Mouse (Mus musculus) forebrain, postnatal 0 days (tissue): ENCODE results near the gene Fam120a. TPM values are rescaled to one million over a fixed set of nuclear protein-coding genes. Genes with fewer than 3 reads are reported as not detected.

ENCODE experiments used
- ATAC-seq: fragments of 200-750 bp; cut with Nextera tagmentation; 2 replicates; pipeline ENCODE4 v1.8.0; 2017; ENCODE audit warnings: mild to moderate bottlenecking, moderate library complexity
- DNase-seq: peaks from one replicate; pipeline ENCODE4 v3.0.0-alpha.2; 2015
- H3K27ac ChIP-seq: fragments of 300-500 bp; sonication (generic); 2 replicates; pipeline ENCODE4 v1.5.1; 2014; ENCODE audit warnings: low read depth, mild to moderate bottlenecking, antibody characterized with exemption, low read length, moderate library complexity, mixed read lengths
- H3K27me3 ChIP-seq: fragments of 300-500 bp; sonication (generic); 2 replicates; pipeline ENCODE4 v1.6.1; 2014; ENCODE audit warnings: mild to moderate bottlenecking, low read length, mixed read lengths; ENCODE audit not compliant: insufficient read depth
- H3K36me3 ChIP-seq: fragments of 300-500 bp; sonication (generic); 2 replicates; pipeline ENCODE4 v1.6.1; 2014; ENCODE audit warnings: mild to moderate bottlenecking, moderate library complexity; ENCODE audit not compliant: insufficient read depth
- H3K4me1 ChIP-seq: fragments of 300-500 bp; sonication (generic); 2 replicates; pipeline ENCODE4 v1.6.1; 2014; ENCODE audit warnings: antibody characterized with exemption; ENCODE audit not compliant: insufficient read depth
- H3K4me2 ChIP-seq: fragments of 300-500 bp; sonication (generic); 2 replicates; pipeline ENCODE4 v1.6.1; 2014; ENCODE audit warnings: low read depth, mild to moderate bottlenecking, moderate library complexity
- H3K4me3 ChIP-seq: fragments of 300-500 bp; sonication (generic); 2 replicates; pipeline ENCODE4 v1.5.1; 2014; ENCODE audit warnings: low read depth, low read length, mixed read lengths
- H3K9ac ChIP-seq: fragments of 300-500 bp; sonication (generic); 2 replicates; pipeline ENCODE4 v1.6.1; 2014; ENCODE audit warnings: mild to moderate bottlenecking
- H3K9me3 ChIP-seq: fragments of 300-500 bp; sonication (generic); 2 replicates; pipeline ENCODE4 v1.6.1; 2016; ENCODE audit warnings: low read length
- CTCF ChIP-seq: sonication (generic); IDR thresholded peaks from 2 replicates; pipeline ENCODE4 v1.5.1; 2016; ENCODE audit warnings: antibody characterized with exemption, control low read depth, low read depth
- WGBS: fragments of 180-500 bp; shearing (Covaris S2); extraction: QIAGEN DNeasy Blood & Tissue Kit; methylation state at CpG from one replicate; pipeline ENCODE4 v1.1.7; 2014; 5-methylcytosine and 5-hydroxymethylcytosine counted together
- polyA plus RNA-seq: library from polyadenylated mRNA; unstranded; fragments of >200 nt; fragmentation: Nextera tagmentation; extraction: Ambion mirVana; gene quantifications from 2 replicates; pipeline ENCODE4 v1.2.1, GENCODE M21; 2015
- total RNA-seq: library from RNA; depleted of rRNA; stranded (reverse); fragments of >200 nt; gene quantifications from 2 replicates; pipeline ENCODE4 v1.2.3, GENCODE M21; 2014

Fam120a gene
- total and polyA plus RNA-seq, 2 experiments from 2014 or later: 9.5 to 59.0 TPM

GRCm38 (mm10) chr13:48858054-48858453 lies 109.8 kb downstream of the Fam120a start:
- H3K27ac ChIP-seq: no peak overlapping the region

DNA sequence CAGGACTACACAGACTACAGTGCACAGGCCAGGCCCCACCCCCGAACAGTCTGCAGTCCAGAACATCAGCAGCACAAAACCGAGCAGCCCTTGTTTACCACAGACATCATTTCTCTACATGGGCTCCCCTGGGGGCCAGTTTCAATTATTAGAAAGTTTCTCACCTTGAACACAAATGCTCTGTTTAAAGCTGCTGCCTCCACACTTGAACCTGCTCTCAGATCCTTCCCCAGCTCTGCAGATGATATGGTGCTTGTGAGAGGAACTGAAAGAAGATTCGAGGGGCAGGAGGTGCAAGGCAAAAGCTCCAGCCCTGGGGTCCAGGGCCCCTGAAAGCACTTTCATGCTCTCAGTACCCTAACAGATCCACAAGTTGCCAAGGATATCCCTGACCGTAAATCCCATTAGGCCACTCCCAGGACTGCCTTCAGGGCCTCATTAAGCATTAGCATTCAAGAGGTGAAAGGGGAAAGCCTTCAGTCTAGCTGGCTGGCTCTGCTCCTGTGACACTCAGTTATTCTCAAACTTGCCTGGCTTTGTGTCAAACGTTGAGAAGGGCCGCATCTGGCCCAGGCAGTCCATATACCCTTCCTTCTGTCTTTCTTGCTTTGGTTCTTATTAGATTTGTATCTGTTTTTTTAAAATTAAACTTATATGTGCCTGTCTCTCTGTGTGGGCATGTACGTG lies 110.4 kb downstream of the Fam120a start:
- H3K27ac ChIP-seq: no peak overlapping the region
- H3K4me2 ChIP-seq: no peak overlapping the region
- DNase-seq (no peak), ATAC-seq (no peak)
- H3K27me3 ChIP-seq: no peaks in the 10 kb centered on the region
- no peak overlapping the region for H3K4me3 ChIP-seq
- H3K9me3 ChIP-seq: no peaks in the 10 kb centered on the region
- WGBS: 35% methylated on average over 7 of the region's 7 CpGs
- H3K36me3 ChIP-seq: no peaks in the 10 kb centered on the region
- H3K9ac ChIP-seq: no peak overlapping the region
- no peak for TF ChIP-seq CTCF
- H3K4me1 ChIP-seq: peaks cover 7% of the 10 kb centered on the region

More at GRCm38 (mm10) chr13:48858054-48858453, 109.8 kb downstream of the Fam120a start:
- Histone ChIP-seq H3K4me3 (no peak overlapping the region), H3K4me1 (peaks cover 7% of the 10 kb centered on the region), H3K9ac (no peak overlapping the region), H3K36me3 (no peaks in the 10 kb centered on the region), H3K27me3 (no peaks in the 10 kb centered on the region), H3K9me3 (no peaks in the 10 kb centered on the region), H3K4me2 (no peak overlapping the region)
- 45% methylated on average over 6 of the region's 6 CpGs for WGBS
- DNase-seq: no peak
- TF ChIP-seq CTCF: no peak
- ATAC-seq: no peak

GRCm38 (mm10) chr13:48853947-48854346 lies 113.9 kb downstream of the Fam120a start:
- Histone ChIP-seq H3K9ac (no peak overlapping the region), H3K27me3 (no peaks in the 10 kb centered on the region), H3K9me3 (no peaks in the 10 kb centered on the region), H3K4me1 (peaks cover 7% of the 10 kb centered on the region), H3K36me3 (no peaks in the 10 kb centered on the region), H3K4me2 (peak overlapping the region; percentile 24), H3K27ac (peak overlapping the region; percentile 50; the same call in 1 of the 2 replicates), H3K4me3 (no peak overlapping the region)
- no peak for DNase-seq
- WGBS: 53% methylated on average over 3 of the region's 3 CpGs
- no peak for TF ChIP-seq CTCF
- ATAC-seq: no peak

DNA sequence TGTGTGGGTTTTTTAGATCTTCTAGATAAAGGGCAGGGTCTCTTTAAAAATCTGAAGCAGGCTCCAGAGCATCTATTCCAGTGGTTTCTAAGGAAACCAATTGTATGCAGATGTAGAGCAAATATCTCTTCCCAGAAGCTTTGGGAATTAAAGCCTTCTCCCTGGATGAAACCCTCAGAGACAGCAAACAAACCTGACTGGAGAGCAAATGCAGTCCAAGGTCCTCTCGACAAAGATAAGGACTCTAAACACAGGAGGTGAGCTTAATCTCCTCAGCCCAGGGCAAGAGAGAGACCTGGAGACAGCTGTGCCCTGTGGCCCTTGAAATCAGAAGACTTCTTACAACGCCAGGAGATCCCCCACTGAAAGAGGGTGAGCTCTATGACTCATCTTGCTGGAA lies 114.3 kb downstream of the Fam120a start:
- peak overlapping the region; percentile 50; the same call in 1 of the 2 replicates for H3K27ac ChIP-seq
- no peaks in the 10 kb centered on the region for H3K27me3 ChIP-seq
- H3K9ac ChIP-seq: peak overlapping the region; percentile 18; the same call in 1 of the 2 replicates
- H3K9me3 ChIP-seq: no peaks in the 10 kb centered on the region
- DNase-seq: peak; percentile 15
- peak overlapping the region; percentile 24 for H3K4me2 ChIP-seq
- H3K36me3 ChIP-seq: no peaks in the 10 kb centered on the region
- TF ChIP-seq CTCF: no peak
- 22% methylated on average over 2 of the region's 2 CpGs for WGBS
- H3K4me1 ChIP-seq: peaks cover 7% of the 10 kb centered on the region
- H3K4me3 ChIP-seq: no peak overlapping the region
- ATAC-seq: peak; percentile 62; the same call in 1 of the 2 replicates

GRCm38 (mm10) chr13:48852859-48853258 lies 115.0 kb downstream of the Fam120a start:
- DNase-seq (no peak), ATAC-seq (peak; percentile 44; the same call in 1 of the 2 replicates)
- no peak overlapping the region for H3K27ac ChIP-seq
- no peak overlapping the region for H3K4me3 ChIP-seq
- no peaks in the 10 kb centered on the region for H3K9me3 ChIP-seq
- peaks cover 7% of the 10 kb centered on the region for H3K4me1 ChIP-seq
- peak; percentile 54 for TF ChIP-seq CTCF
- H3K9ac ChIP-seq: no peak overlapping the region
- no peaks in the 10 kb centered on the region for H3K36me3 ChIP-seq
- no peak overlapping the region for H3K4me2 ChIP-seq
- WGBS: 59% methylated on average over 3 of the region's 3 CpGs
- no peaks in the 10 kb centered on the region for H3K27me3 ChIP-seq

- no peak for ATAC-seq
- no peak for TF ChIP-seq CTCF
- H3K4me1 ChIP-seq: peaks cover 7% of the 10 kb centered on the region
Measured at GRCm38 (mm10) chr13:48851719-48852118, 116.1 kb downstream of the Fam120a start.

GRCm38 (mm10) chr13:48850771-48851170 lies 117.0 kb downstream of the Fam120a start:
- WGBS: 68% methylated on average over 8 of the region's 8 CpGs
- DNase-seq (peak; percentile 45), ATAC-seq (peak; percentile 16; the same call in 1 of the 2 replicates)
- H3K4me3 ChIP-seq: no peak overlapping the region
- no peak for TF ChIP-seq CTCF
- H3K27ac ChIP-seq: 0 out of 2 replicates have a peak overlapping the region, but pooled peaks have one; percentile 9
- H3K9me3 ChIP-seq: no peaks in the 10 kb centered on the region
- no peak overlapping the region for H3K4me2 ChIP-seq
- H3K9ac ChIP-seq: no peak overlapping the region
- no peaks in the 10 kb centered on the region for H3K36me3 ChIP-seq
- H3K4me1 ChIP-seq: peaks cover 7% of the 10 kb centered on the region
- no peaks in the 10 kb centered on the region for H3K27me3 ChIP-seq

More at GRCm38 (mm10) chr13:48851719-48852118, 116.1 kb downstream of the Fam120a start:
- Histone ChIP-seq H3K27me3 (no peaks in the 10 kb centered on the region), H3K4me3 (no peak overlapping the region), H3K27ac (no peak overlapping the region), H3K9ac (no peak overlapping the region), H3K9me3 (no peaks in the 10 kb centered on the region), H3K4me2 (no peak overlapping the region), H3K36me3 (no peaks in the 10 kb centered on the region)
- DNase-seq: no peak
- 93% methylated on average over 5 of the region's 5 CpGs for WGBS
